Mouse (Mus musculus): ENCODE measurements around the gene Cacna1d. TPM values are rescaled to one million over a fixed set of nuclear protein-coding genes. Genes with fewer than 3 reads are reported as not detected.

The Cacna1d gene
- total and polyA plus RNA-seq, 2 experiments from 2014 or later, result 8.9 to 44.3 TPM

DNA sequence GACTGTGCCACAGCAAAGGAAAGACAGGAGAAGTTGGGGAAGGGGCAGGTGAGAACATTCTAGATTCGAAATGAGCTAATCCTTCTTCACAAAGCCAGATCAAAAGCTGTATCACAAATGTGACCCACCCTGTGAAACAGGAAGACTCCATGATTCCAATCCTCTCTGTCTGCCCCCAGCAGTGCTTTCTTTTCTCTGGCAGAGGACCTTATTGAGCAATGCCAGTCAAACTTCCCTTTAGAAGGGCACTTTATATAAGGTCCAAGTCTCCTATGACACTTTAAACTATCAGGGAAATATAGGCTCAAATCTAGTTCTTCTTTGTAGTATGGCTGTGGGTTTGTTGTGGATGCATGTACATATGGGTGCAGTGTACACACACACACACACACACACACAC is 290.9 kb downstream of the Cacna1d start:
- no peaks in the 10 kb centered on the region for H3K36me3 ChIP-seq (ENCODE audit: insufficient read depth, low read length)
- H3K4me3 ChIP-seq (ENCODE audit: low read depth, low read length), result no peak overlapping the region
- no peak for DNase-seq (ENCODE audit: low spot score)
- no peak overlapping the region for H3K27ac ChIP-seq (ENCODE audit: low read depth, low read length)
- no peak for TF ChIP-seq CTCF (IDR thresholded peaks at IDR 0.05)
- no peaks in the 10 kb centered on the region for H3K27me3 ChIP-seq (ENCODE audit: insufficient read depth, low read length)
- H3K4me1 ChIP-seq (ENCODE audit: insufficient read depth, low read length), result 0 out of 2 replicates have a peak, but pooled peaks cover 8% of the 10 kb centered on the region
- H3K9me3 ChIP-seq (ENCODE audit: low read length), result no peaks in the 10 kb centered on the region
- no peak for ATAC-seq (ENCODE audit: low FRiP score)
- WGBS, result 85% methylated on average over 1 of the region's 1 CpGs
- no peak overlapping the region for H3K9ac ChIP-seq (replicated peaks; ENCODE audit: low read length, poor library complexity, severe bottlenecking)
- no peak overlapping the region for H3K4me2 ChIP-seq (ENCODE audit: low read depth, low read length, poor library complexity, severe bottlenecking)

DNA sequence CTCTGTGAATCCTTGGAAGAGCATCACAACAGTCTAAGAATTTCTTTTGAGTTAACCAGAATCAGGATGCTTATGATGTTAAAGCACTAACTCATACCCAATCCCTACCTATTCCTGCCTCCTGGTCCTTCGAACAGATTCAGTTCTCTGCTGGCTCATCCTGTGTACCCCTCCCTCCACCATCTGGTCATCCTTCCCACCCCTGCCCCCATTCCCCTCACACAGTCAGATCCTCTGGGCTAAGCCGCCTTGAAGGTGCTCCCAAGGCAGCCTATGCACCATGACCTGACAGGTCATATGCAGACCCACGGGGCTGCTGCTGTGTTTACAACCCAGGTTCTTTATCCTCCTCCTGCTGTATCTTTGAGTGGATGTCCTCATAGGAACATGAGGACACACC is 292.4 kb downstream of the Cacna1d start:
- 91% methylated on average over 3 of the region's 3 CpGs for WGBS
- DNase-seq (ENCODE audit: low spot score) (no peak), ATAC-seq (ENCODE audit: low FRiP score) (no peak)
- Histone ChIP-seq H3K9me3 (ENCODE audit: low read length) (no peaks in the 10 kb centered on the region), H3K4me2 (ENCODE audit: low read depth, low read length, poor library complexity, severe bottlenecking) (no peak overlapping the region), H3K4me1 (ENCODE audit: insufficient read depth, low read length) (0 out of 2 replicates have a peak, but pooled peaks cover 8% of the 10 kb centered on the region), H3K27me3 (ENCODE audit: insufficient read depth, low read length) (no peaks in the 10 kb centered on the region), H3K36me3 (ENCODE audit: insufficient read depth, low read length) (no peaks in the 10 kb centered on the region), H3K4me3 (ENCODE audit: low read depth, low read length) (no peak overlapping the region), H3K9ac (replicated peaks; ENCODE audit: low read length, poor library complexity, severe bottlenecking) (no peak overlapping the region), H3K27ac (ENCODE audit: low read depth, low read length) (no peak overlapping the region)
- TF ChIP-seq CTCF (IDR thresholded peaks at IDR 0.05), result no peak

DNA sequence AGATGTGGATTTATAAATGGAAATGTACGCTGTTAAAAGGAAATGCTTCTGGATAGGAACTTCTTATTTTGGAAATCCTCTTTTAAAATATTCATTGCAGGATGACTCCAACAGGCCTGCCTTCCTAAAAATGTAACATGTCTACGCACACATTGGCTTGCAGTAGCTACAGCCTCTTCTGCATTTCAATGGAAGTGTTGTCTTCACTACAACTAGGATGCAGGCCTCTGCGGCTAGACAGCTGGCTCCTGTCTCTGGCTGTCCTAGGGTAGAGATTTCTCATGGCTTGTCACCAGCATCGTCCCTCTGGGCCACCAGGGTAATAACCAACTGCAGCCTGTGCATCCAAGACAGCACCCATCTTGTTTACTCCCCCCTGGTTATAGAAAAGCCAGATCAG is 293.1 kb downstream of the Cacna1d start:
- H3K9me3 ChIP-seq (ENCODE audit: low read length), result no peaks in the 10 kb centered on the region
- H3K4me2 ChIP-seq (ENCODE audit: low read depth, low read length, poor library complexity, severe bottlenecking), result no peak overlapping the region
- WGBS, result 78% methylated on average over 4 of the region's 4 CpGs
- 0 out of 2 replicates have a peak, but pooled peaks have one; percentile 23 for ATAC-seq (ENCODE audit: low FRiP score)
- H3K4me1 ChIP-seq (ENCODE audit: insufficient read depth, low read length), result 0 out of 2 replicates have a peak, but pooled peaks cover 8% of the 10 kb centered on the region
- H3K36me3 ChIP-seq (ENCODE audit: insufficient read depth, low read length), result no peaks in the 10 kb centered on the region
- no peak for TF ChIP-seq CTCF (IDR thresholded peaks at IDR 0.05)
- no peak overlapping the region for H3K27ac ChIP-seq (ENCODE audit: low read depth, low read length)
- no peaks in the 10 kb centered on the region for H3K27me3 ChIP-seq (ENCODE audit: insufficient read depth, low read length)
- no peak overlapping the region for H3K9ac ChIP-seq (replicated peaks; ENCODE audit: low read length, poor library complexity, severe bottlenecking)
- DNase-seq (ENCODE audit: low spot score), result no peak
- H3K4me3 ChIP-seq (ENCODE audit: low read depth, low read length), result no peak overlapping the region

DNA sequence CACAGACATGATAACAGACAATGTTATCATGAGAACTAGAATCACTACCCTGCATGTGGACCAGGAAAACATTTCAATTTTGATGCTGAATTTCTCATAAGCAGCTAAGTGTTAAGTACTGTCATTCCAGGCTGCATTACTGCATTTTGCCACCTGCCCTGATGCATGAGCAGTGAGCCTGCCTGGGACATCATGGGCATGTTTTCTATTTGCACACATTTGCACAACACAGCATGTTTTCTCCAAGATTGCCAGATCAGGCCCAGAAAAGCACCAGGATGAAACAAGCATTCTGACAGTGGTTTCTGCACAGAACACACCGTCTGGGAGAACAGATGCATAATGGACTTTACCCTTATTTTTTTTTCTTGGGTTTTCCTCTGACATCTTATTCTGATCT is 294.3 kb downstream of the Cacna1d start:
- no peak for TF ChIP-seq CTCF (IDR thresholded peaks at IDR 0.05)
- DNase-seq (ENCODE audit: low spot score), result no peak
- no peaks in the 10 kb centered on the region for H3K36me3 ChIP-seq (ENCODE audit: insufficient read depth, low read length)
- 57% methylated on average over 1 of the region's 1 CpGs for WGBS
- H3K9ac ChIP-seq (replicated peaks; ENCODE audit: low read length, poor library complexity, severe bottlenecking), result no peak overlapping the region
- ATAC-seq (ENCODE audit: low FRiP score), result no peak
- 0 out of 2 replicates have a peak, but pooled peaks cover 8% of the 10 kb centered on the region for H3K4me1 ChIP-seq (ENCODE audit: insufficient read depth, low read length)
- no peaks in the 10 kb centered on the region for H3K27me3 ChIP-seq (ENCODE audit: insufficient read depth, low read length)
- H3K4me3 ChIP-seq (ENCODE audit: low read depth, low read length), result no peak overlapping the region
- no peak overlapping the region for H3K4me2 ChIP-seq (ENCODE audit: low read depth, low read length, poor library complexity, severe bottlenecking)
- H3K9me3 ChIP-seq (ENCODE audit: low read length), result no peaks in the 10 kb centered on the region
- peak overlapping the region; percentile 51 for H3K27ac ChIP-seq (ENCODE audit: low read depth, low read length)

DNA sequence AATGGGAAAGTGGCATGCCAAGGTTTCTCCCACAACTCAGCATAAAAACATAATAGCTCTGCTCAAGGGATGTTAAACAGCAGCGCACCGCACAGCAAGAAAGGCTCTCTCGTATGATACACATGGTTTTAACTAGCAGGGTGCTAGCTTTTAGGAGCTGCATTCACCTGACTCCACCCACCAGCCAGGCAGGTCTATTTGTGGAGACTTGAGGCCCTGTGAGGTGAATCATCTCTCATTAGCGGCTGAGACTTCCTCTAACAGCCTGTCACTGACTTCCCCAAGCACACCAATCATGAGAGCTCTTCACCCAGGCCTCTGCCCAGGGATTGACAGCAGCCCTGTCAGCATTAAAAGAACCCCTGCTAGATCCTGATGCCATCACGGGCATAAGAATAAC is 295.0 kb downstream of the Cacna1d start:
- H3K36me3 ChIP-seq (ENCODE audit: insufficient read depth, low read length), result no peaks in the 10 kb centered on the region
- no peaks in the 10 kb centered on the region for H3K9me3 ChIP-seq (ENCODE audit: low read length)
- WGBS, result 40% methylated on average over 5 of the region's 5 CpGs
- no peak for TF ChIP-seq CTCF (IDR thresholded peaks at IDR 0.05)
- ATAC-seq (ENCODE audit: low FRiP score) (peak; percentile 34; the same call in 1 of the 2 replicates), DNase-seq (ENCODE audit: low spot score) (no peak)
- no peak overlapping the region for H3K4me2 ChIP-seq (ENCODE audit: low read depth, low read length, poor library complexity, severe bottlenecking)
- no peak overlapping the region for H3K9ac ChIP-seq (replicated peaks; ENCODE audit: low read length, poor library complexity, severe bottlenecking)
- H3K4me1 ChIP-seq (ENCODE audit: insufficient read depth, low read length), result 0 out of 2 replicates have a peak, but pooled peaks cover 8% of the 10 kb centered on the region
- no peaks in the 10 kb centered on the region for H3K27me3 ChIP-seq (ENCODE audit: insufficient read depth, low read length)
- H3K4me3 ChIP-seq (ENCODE audit: low read depth, low read length), result no peak overlapping the region
- peak overlapping the region; percentile 51 for H3K27ac ChIP-seq (ENCODE audit: low read depth, low read length)

DNA sequence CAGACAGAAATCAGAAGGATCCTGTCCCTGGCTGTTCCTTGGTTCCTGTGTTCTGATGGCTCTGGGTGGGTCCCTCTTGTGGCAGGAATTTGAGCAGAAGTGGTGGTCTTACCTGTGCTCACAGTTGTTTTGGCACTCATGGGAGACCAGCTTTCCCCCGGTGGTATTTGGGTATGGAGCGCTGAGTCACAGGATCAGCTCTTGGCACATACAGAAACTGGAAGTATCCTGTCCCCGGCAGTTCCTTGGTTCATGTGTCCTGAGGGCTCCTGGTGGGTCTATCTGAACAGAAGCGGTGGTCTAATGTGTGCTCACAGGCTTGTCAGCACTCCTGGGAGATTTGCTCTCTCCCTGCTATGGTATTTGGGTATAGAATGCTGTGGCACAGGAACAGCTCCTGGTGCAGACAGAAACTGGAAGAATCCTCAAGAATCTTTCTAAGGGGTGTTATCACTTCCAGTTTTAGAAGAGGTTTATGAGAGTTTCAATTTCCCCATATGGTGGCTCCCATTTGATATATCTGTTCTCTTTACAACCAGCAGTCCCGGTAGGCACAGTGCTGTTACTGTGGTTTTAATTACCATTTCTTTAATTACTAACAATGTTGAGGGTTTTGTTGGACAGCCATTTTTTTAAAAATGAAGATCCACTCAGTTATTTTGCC is 300.8 kb downstream of the Cacna1d start:
- H3K4me2 ChIP-seq (ENCODE audit: low read depth, low read length, poor library complexity, severe bottlenecking), result no peak overlapping the region
- no peak overlapping the region for H3K27ac ChIP-seq (ENCODE audit: low read depth, low read length)
- H3K4me3 ChIP-seq (ENCODE audit: low read depth, low read length), result no peak overlapping the region
- no peaks in the 10 kb centered on the region for H3K36me3 ChIP-seq (ENCODE audit: insufficient read depth, low read length)
- H3K9ac ChIP-seq (replicated peaks; ENCODE audit: low read length, poor library complexity, severe bottlenecking), result no peak overlapping the region
- ATAC-seq (ENCODE audit: low FRiP score), result no peak
- H3K4me1 ChIP-seq (ENCODE audit: insufficient read depth, low read length), result no peaks in the 10 kb centered on the region
- no peaks in the 10 kb centered on the region for H3K27me3 ChIP-seq (ENCODE audit: insufficient read depth, low read length)
- 86% methylated on average over 5 of the region's 5 CpGs for WGBS
- TF ChIP-seq CTCF (IDR thresholded peaks at IDR 0.05), result no peak
- no peak for DNase-seq (ENCODE audit: low spot score)
- H3K9me3 ChIP-seq (ENCODE audit: low read length), result no peaks in the 10 kb centered on the region

All from midbrain, postnatal 0 days (tissue).